Mouse (Mus musculus): ENCODE data around the gene Mapkbp1.

The Mapkbp1 gene

DNA sequence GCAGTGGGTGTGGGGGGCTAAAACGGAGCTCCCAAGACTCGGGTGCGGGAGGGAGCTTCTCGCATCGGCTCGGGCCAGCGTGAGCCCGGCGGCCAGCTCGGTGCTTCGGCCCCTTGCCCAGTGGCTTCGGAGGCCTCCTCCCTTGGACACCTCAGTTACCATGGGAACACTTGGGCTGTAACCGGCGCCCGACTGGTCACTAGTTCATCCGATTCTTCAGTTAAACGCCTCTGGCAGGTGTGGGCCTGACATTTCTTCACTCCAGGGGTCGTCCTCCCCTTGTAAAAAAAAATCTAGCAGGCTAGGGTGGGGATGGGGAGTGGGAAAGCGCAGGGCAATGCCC, at the start of gene Mapkbp1:
Gene Mapkbp1 (plus strand): TSS at position 163 of the 343 bp plus-strand sequence.
- DNase-seq (ENCODE audit: low read depth): no peak

DNA sequence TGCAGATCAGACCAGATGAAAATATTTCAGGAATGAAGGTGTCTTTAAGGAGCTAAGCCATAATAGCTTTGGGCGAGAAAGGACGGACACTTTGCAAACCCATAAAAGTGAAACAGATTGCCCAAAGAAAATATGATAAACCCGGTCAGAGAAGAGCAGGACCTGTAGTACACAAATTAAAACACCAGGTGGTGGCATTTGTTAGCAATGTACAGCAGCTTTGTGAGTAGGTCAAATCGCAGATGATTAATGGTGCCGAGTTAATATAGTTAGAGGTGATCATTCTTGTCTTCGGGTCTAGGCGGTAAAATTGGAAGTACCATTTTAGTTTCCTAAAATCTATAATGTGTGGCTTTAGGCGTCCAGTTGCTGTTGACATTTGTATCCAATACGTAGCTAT, 1.9 kb upstream of the Mapkbp1 start:
- peak; percentile 46 for DNase-seq (ENCODE audit: low read depth)

DNA sequence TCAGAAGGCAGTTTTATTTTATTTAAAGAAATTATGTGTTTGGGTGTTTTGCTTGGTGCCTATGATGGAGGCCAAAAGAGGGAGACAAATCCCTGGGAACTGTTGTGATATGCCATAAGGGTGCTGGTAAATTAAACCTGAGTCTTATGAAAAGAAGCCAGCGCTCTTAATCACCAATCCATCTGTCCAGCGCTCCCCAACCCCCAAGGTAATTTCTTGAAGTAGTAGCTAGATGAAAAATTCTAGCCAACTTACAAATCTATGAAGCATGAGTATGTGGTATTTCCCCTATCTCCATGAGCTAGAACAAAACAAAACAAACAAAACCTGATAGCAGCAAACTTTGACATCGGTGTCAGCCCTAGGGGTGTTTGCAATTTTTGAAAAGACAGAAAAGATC, 1.2 kb upstream of the Mapkbp1 start:
- no peak for DNase-seq (ENCODE audit: low read depth)

DNA sequence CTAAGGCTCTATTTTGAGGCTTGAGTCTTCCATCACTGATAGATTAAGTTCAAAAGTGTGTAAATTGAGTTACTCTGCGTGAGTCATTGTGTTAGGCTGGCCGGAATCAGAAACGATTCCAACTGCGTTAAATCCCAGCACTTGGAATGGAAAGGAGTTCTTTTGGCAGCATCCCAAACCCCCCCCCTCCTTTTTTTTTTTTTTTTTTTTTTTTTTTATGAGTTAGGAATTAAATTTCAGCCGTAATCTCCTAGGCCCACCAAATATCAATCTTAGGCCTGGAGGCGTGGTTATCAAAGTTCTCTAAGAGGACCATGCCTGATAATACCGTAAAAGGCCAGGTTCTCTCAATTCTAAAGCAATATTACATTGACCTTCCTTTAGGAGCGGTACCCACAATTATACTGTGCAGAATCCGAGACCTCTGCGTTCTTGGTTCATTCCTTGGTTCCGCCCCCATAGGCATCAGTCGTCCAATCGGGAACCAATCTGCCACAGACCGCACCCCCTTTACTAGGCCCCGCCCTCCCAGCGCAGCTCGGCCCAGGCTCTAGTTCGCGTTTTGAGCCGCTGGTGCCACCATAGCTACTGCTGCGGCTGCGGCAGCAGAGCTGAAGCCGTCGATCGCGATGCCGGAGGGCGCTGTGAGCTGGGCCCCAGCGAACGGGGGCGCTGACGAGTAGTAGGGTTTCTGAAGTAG, 512 bp upstream of the Mapkbp1 start:
- DNase-seq (ENCODE audit: low read depth): peak; percentile 89

DNA sequence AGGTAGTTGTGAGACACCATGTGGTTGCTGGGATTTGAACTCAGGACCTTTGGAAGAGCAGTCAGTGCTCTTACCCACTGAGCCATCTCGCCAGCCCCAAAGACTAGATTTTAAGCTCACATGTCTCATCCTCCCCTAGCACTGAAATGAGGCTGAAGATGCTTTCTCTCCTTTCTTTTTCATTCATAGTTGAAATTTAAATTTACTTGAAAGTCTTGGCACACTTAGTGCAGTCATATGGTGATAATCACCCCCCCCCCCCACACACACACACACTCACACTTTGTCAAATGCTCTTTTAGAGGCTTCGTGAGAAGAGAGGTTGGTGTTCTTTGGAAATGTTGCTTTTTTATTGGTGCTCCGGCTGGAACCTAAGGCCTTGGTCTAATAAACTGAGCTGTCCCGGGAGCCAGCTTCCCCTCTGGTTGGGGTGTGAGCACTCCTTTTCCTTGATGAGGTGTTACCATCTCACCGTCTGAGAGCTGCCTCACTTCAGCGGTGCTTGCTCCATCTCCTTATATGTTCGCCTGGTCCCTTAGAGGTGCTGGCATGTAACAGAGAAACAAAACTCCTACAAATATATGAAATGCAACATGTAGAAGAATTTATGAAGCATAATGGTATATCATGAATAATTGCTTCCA, 8.0 kb downstream of the Mapkbp1 start:
- DNase-seq (ENCODE audit: low read depth): no peak

DNA sequence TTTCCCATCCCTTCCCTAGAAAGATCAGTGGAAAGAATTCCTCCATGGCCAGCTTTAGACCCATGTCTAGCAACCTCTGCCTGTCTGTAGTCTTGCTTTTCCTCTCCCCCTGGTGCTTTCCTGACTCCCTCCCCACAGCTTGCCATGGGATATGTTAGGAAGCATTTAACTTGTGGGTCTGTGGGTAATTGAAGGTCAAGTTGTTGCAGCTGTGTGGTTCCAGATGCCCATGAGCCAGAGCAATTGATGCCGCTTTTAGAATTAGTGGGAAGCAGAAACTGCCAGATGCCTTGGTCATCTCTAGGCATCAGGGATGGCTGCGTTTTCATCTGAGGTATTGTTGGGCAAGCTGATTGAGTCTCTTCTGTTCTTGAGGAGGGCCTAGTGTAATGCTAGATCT, 9.1 kb downstream of the Mapkbp1 start:
- DNase-seq (ENCODE audit: low read depth): no peak

DNA sequence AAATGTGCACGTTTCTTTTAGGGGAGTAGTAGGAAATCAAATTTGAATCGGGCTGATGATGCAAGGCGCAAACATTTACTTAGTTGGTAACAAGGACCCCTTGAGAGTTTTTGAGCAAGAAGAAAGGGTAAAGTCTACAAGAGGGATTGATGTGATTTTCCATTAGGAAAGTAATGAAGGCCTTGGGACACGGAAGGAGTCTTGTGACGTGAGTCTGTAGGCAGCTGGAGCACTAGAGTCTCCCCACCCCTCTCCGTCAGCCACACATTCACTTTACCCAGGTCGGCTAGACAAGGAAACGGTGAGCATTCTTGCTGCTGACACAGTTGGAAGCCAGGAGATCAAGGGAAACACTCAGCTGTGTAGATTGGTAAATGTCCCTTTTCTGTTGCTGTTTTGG, 13.4 kb downstream of the Mapkbp1 start:
- DNase-seq (ENCODE audit: low read depth): no peak

DNA sequence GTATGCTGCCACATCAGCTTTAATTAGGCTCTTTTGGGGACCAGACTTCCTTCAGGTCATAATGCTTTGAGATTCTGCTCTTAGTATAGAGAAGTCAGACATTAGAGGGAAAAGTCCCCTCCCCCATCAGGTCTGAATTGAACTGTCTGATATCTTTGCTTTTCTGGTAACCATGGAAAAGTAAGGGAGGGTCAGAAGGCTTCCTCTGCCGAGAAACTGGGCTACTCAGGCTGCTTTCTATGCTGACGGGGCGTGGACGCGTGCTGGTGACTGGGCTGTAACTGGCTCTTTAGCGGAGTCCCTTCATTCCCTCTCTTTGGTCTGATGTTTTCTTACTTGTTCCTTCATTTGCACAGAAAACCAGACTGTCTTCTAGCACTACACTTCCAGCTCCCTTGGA, 13.9 kb downstream of the Mapkbp1 start:
- no peak for DNase-seq (ENCODE audit: low read depth)

DNA sequence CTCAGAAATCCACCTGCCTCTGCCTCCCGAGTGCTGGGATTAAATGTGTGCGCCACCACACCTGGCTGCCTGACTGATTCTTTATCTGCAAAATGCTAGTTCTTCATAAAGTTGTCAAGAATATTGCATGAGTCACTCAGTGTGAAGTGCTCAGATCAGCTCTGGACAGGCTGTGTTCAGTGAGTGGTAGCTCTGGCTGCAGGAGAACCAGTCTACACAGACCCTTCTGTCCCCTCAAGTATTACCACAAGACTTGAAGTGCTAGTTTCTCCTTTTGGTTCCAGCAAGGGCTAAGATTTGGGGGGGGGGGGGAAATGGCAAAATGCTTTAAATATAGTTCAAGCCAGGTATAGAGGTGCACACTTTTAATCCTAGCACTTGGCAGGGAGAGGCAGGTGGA, 14.9 kb downstream of the Mapkbp1 start:
- no peak for DNase-seq (ENCODE audit: low read depth)

DNA sequence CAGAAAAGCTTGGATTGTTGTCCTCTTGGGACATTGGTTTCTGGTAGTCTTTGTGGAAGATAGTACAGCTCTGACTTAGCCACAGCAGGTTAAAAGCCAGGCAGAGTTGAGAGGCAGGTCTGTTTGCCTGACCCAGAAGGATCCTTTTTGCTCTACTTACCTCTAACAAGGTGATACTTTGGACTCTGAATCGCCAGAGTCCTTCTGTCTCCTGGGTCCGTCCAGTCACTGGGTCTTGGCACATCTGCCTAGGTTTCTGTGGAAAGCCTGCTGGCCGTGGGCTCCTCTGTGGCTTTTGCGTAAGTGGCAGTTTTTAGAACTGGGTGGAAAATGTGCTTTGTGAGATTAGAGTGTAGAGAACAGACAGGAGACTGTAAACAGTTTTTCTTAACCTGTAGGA, 16.5 kb downstream of the Mapkbp1 start:
- DNase-seq (ENCODE audit: low read depth): no peak

DNA sequence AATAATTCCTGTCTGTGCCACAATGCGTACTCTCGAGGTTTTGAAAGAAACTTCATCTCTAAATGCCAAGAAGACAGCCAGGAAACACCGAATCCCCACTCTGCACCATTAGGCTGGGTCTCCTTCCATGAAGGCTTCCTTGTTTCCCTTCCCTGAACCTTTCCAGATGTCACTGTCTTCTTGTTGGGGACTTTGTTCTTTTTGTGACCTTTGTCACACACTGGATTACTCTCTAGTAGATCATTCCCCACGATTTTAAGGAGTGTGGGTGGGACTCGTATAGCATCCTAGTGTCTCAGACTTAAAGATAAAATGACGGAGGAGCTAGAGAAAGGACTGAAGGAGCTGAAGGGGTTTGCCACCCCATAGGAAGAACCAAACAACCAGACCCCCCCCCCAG, 18.4 kb downstream of the Mapkbp1 start:
- no peak for DNase-seq (ENCODE audit: low read depth)

DNA sequence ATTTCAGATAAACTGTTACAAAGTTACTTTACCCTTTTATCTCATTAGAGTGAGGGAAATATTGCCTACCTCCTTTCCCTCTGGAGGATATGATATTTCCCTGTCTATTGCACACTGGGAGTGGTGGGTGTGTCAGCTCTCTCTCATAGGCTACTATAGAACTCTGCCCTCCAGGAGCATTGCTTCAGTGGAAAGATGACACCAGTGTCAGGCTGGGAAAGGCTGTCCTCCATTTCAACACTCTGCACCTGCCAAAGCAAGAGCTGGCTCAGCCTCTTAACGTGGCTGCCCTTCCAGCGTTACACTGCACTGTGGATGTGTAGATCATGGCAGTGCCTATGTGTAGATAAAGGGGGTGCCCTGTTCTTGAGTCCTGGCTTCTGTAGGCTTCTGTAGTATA, 19.9 kb downstream of the Mapkbp1 start:
- no peak for DNase-seq (ENCODE audit: low read depth)

DNA sequence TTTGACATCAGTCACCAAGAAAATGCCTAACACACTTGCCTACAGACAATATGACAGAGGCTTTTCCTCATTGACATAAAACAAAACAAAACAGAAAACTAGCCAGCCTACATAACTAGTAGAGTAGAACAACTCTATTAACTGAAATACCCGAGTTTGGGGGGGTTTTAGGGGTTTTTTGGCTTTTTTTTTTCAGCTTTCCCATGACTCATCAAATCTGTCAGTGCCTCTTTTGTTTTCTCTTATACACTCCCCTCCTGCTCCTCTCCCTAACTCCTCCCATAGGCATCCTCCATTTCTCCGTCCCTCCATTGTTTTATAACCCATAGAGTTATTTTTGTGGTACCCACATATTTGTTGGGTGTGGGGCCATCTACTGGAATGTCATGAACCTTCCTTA, 21.0 kb downstream of the Mapkbp1 start:
- DNase-seq (ENCODE audit: low read depth): no peak

DNA sequence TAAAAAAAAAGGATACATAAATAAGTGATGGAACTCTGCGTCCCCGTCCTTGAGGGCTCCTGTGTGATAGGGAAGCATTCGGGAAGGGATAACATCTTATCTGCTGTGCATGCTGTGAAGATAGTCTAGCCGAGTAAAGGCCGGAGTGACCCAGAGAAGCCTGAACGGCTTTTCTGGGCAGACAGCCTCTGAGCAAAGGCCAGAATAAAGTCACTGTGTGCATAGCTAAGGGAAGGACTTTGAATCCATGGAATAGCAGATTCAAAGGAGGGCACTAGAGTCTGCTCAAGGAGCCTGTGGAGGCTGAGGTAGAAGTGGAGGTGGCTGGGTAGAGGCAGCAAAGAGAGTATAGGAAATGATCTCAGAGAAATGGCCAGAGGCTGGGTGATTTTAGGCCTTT, 22.3 kb downstream of the Mapkbp1 start:
- no peak for DNase-seq (ENCODE audit: low read depth)

DNA sequence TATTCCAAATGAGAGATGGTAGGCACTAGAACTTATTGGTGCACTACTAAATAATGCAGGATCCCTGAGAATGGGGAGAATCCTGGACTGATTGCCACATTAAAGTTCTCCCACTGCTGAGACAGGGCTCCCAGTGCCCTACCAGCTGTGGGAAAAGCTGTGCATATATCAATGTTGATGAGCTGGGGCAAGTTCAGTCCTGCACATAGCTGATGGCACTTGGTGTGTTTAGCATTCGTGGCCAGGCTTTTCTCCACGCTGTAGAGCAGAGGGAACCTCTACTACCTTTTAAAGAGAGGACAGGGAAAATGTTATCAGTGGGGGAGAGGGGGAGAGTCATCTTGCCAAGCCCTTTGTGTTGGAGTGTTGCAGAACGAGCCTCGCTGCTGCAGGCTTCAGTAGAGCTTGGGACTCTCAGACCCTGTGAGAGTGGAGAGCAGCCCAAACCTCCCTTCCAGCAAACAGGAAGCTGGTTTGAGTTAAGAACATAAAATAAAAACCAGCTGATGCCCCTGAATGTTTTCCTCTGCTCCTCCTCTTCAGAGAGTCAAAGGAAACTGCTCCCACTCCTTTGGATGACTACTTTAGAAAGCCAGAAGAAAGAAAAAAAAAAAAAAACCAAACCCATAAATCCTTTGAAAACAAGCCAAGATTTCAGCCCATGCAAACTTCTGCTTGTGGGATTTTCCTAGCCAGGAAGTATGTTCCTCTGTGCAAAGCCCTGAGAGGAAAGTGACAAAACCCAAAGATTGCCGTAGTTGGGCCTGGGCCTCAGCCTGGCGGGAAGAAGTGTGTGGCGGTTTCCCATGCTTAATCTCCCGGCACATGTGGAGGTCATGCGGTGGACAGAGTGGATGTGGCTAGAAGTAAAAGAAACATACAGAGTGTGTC, 23.1 kb downstream of the Mapkbp1 start:
- peak; percentile 58 for DNase-seq (ENCODE audit: low read depth)

DNA sequence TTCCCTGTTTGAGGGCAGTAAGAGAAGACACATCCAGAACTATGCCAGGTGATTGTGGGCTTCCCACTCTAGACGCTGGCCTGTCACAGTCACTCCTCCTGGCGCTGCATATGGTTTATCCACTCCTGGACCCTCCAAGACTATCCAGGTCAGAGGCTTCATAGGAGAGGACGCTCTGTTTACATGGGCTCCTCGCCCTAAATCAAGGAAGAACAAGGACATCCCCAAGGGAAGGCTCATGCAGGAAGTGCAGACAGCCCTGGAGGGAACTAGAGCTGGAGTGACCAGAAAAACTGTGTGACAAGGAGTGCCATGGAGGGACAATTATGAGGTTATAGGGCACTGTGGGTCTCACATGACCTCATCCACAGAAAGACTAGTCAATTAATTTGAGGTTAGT, 24.9 kb downstream of the Mapkbp1 start:
- no peak for DNase-seq (ENCODE audit: low read depth)

DNA sequence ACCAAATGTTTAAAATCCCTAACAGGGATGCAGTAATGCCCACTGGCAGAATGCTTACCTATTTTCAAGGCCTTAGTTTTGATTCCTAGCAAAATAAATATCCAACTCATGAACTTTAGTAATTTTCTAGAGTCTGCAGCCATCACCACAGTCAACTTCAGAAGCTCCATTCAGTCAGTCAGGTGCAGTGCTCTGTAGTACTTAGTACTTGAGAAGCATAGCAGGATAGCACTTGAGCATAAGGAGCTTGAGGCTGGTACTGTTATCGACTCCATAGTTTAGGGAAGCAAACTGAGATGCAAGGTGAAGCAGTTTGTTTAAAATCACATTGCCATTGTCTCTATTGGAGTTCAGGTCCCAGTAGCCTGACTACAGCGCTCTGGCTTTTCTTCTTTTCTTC, 27.2 kb downstream of the Mapkbp1 start:
- DNase-seq (ENCODE audit: low read depth): no peak

DNA sequence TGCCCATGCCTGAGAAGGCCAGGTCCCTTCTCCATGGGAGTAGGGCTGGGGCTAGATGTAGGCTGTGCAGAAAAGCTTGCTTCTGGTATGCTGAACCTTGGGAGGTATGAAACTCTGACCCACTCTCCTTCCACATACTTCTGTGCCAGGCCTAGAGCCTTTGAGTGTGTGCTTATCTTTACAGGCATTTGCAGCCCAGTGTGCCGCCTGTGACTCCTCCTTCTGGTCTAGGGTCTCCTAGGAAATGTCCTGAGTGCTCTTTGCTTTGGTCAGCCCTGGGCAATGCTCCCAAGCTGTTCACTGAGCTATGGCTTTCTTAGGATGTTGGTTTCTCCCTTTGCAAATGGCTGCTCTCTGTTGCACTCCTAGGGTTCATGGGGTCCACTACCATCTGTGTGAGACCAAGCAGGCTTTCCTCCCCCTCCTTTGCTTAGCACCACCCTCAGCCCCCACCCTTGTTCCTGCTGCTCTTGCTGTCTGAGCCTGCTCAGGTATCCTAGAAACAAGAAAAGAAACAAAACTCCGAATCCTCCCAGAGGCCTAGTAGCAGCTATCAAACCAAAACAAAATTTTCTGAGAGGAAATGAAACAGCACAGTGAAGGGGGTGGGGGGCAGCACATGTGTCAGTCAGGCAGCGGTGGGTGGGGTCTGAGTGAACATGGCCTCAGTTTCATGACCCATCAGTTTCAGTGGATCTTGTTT, 28.5 kb downstream of the Mapkbp1 start:
- DNase-seq (ENCODE audit: low read depth): no peak

DNA sequence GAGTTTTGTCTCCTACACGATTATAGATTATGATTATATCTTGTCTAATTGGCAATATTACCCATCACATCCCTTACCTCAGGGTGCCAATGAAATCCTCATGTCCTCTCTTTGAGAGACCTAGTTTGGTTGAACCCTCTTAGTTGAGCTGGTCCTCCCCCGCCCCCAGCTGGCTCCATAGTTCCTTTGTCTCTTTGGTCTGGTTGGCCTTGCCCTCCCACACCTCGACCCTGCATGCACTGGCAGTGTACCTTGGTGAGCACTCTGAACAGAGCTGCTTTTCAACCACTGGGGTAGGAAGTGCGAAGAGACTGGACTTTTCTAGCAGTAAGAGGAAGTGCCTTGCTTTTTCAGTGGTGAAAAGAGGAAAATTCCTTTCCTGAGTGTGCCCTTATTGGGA, 29.5 kb downstream of the Mapkbp1 start:
- no peak for DNase-seq (ENCODE audit: low read depth)

DNA sequence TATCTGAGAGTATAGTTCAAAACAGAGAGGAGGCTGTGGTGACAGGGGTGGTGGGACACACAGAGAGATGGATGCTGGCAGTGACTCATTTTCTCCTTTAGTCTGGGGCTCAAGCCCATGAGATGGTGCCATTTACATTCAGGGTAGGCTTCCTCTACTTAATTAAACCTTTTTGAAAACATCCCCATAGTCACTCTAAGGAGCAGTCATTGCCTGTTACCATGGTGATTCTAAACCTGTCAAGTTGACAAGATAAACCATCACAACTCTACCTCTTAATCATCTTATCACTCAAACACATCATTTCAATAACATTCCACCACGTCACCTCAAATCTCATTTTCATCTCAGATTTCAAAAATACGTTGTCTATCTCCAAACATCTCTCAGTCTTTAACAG, 31.5 kb downstream of the Mapkbp1 start:
- no peak for DNase-seq (ENCODE audit: low read depth)

DNA sequence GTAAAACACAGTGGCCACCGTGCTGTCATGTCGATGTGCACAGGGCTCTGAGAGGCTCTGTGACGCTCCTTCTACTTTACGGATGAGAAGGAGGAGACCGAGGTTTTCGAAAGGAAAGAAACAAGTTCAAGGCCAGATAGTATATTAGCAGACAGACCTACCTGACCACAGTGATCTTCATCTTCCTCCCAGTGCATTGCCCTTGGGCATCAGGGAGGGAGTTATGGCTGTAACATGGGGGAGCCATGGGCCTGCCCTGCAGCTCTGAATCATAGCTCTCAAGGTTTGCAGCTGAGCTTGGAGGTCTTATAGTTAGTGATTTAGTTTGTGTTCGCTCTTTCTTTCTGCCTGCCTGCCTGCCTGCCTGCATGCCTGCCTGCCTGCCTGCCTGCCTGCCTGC, 34.2 kb downstream of the Mapkbp1 start:
- no peak for DNase-seq (ENCODE audit: low read depth)

DNA sequence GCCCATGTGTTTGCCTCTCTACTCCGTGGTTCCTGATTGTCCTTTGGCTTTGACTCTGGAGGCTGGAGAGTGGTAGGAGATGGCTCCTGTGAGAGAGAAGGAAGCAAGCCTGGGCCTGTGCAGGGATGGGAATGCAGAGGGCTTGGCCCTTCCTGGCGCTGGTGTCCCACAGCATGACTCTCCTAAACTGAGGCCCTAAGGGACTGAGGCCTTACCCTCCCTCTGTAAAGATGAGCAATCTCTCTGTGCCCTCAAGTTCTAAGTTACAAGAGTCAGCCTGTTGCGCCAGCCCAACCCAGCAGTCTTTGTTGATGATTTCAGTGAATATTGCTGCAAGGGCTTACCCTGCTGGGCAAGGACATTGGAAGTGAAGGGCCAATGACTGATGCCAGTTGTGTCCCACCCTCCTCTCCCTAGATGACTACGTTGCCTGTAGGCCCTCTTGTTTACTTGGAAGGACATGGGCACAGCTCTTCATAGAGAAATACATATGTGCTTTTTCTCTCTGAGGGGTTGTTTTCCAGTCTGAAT, 35.2 kb downstream of the Mapkbp1 start:
- DNase-seq (ENCODE audit: low read depth): no peak
